Mouse (Mus musculus): ENCODE results near the gene Frs2. TPM values are rescaled to one million over a fixed set of nuclear protein-coding genes. Genes with fewer than 3 reads are reported as not detected.
A peak's percentile ranks its signal among the peaks of the same experiment; 100 is the strongest.

Frs2 gene
- polyA plus RNA-seq, 1 experiment: 4.4 TPM

DNA sequence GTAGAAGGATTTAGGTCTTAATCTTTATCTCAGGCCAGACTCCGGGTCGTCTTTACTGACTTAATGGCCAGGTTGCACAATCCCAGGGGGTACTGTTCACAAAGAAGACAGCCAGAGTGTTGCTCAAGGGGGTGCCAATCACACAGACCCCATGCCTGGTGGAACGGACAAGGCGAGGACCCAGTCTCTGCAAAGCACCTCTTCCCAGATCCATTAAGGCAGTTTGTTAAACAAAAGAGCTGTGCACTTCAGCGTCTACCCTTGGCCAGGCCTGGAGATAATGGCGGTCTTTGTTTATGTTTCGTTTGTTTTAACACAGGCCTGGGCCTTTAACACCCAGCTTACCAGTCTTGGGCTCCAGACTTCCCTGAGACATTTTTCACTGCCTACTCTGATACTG is 3.9 kb upstream of the Frs2 start:
- H3K27me3 ChIP-seq (ENCODE audit: control insufficient read depth, insufficient read depth, low read length): no peaks in the 10 kb centered on the region
- H3K36me3 ChIP-seq (ENCODE audit: control insufficient read depth, insufficient read depth, low read length): no peaks in the 10 kb centered on the region
- H3K27ac ChIP-seq (ENCODE audit: insufficient read depth, low read depth, low read length): no peak overlapping the region
- no peak for TF ChIP-seq CTCF (IDR thresholded peaks at IDR 0.05; ENCODE audit: extremely low read depth, insufficient read length, insufficient replicate concordance, low read depth, low read length)
- no peak for TF ChIP-seq POLR2A (IDR thresholded peaks at IDR 0.05; ENCODE audit: low read depth, low read length)
- 49% methylated on average over 7 of the region's 7 CpGs for WGBS
- H3K4me3 ChIP-seq (ENCODE audit: low read depth, low read length): no peak overlapping the region
- H3K4me1 ChIP-seq (ENCODE audit: control insufficient read depth, insufficient read depth, insufficient read length, low read length): peaks cover 3% of the 10 kb centered on the region

DNA sequence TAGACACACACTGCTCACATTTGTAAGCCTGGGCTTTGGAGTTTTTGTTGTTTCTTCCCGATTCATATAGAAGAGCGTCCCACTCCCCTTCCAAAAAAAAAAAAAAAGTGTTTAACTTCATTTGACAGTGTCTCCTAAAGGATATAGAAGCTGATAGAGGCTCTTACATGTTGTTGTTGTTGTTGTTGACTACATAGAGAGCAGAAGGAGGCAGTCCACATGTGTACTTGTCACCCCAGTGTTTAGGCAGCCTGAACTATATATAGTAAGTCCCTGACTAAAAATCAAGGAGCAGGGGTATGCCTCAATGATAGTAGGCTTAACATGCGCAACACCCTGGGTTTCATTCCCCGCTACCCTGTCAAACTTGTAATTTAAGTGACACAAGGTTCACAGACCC is 3.3 kb upstream of the Frs2 start:
- TF ChIP-seq CTCF (IDR thresholded peaks at IDR 0.05; ENCODE audit: extremely low read depth, insufficient read length, insufficient replicate concordance, low read depth, low read length): no peak
- TF ChIP-seq POLR2A (IDR thresholded peaks at IDR 0.05; ENCODE audit: low read depth, low read length): no peak
- 87% methylated on average over 4 of the region's 4 CpGs for WGBS
- no peaks in the 10 kb centered on the region for H3K36me3 ChIP-seq (ENCODE audit: control insufficient read depth, insufficient read depth, low read length)
- H3K4me3 ChIP-seq (ENCODE audit: low read depth, low read length): no peak overlapping the region
- H3K4me1 ChIP-seq (ENCODE audit: control insufficient read depth, insufficient read depth, insufficient read length, low read length): peaks cover 3% of the 10 kb centered on the region
- no peaks in the 10 kb centered on the region for H3K27me3 ChIP-seq (ENCODE audit: control insufficient read depth, insufficient read depth, low read length)
- H3K27ac ChIP-seq (ENCODE audit: insufficient read depth, low read depth, low read length): no peak overlapping the region

DNA sequence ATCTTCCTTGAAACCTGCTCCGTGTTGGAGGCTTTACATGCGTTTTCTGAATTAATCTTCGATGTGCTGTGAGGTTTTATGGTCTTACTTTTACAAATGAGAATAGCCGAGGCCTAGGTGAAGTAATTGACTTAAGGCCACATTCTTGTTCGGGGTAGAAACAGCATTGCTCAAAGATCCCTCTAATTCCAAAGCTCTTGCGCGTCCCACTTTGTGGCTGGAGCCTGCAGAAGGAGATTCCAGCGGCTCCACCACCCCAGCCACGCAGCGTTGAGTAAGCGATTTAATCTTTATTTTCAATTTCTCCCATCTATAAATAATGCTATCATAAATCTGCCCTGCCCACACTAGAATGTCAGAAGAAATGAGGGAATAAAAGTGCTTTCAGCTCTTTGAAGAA is 2.9 kb upstream of the Frs2 start:
- Histone ChIP-seq H3K4me3 (ENCODE audit: low read depth, low read length) (no peak overlapping the region), H3K4me1 (ENCODE audit: control insufficient read depth, insufficient read depth, insufficient read length, low read length) (peaks cover 7% of the 10 kb centered on the region), H3K27me3 (ENCODE audit: control insufficient read depth, insufficient read depth, low read length) (no peaks in the 10 kb centered on the region), H3K36me3 (ENCODE audit: control insufficient read depth, insufficient read depth, low read length) (no peaks in the 10 kb centered on the region), H3K27ac (ENCODE audit: insufficient read depth, low read depth, low read length) (no peak overlapping the region)
- TF ChIP-seq POLR2A (IDR thresholded peaks at IDR 0.05; ENCODE audit: low read depth, low read length) (no peak), CTCF (IDR thresholded peaks at IDR 0.05; ENCODE audit: extremely low read depth, insufficient read length, insufficient replicate concordance, low read depth, low read length) (no peak)
- WGBS: 57% methylated on average over 11 of the region's 11 CpGs

DNA sequence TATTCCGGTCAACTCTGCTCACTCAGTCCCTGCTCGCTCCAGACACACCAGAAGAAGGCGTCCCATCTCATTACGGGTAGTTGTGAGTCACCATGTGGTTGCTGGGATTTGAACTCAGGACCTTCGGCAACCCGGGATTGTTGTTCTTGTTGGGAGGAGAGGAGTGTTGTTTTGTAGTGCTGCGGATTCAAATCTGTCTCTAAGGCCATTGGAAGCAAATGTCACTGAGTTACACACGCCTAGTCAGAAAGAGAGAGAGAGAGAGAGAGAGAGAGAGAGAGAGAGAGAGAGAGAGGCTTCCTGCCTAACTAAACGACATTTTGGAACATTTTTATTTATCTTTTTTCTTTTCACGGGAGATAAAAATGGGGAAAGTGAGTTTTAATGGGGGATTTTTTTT is 2.4 kb upstream of the Frs2 start:
- Histone ChIP-seq H3K4me3 (ENCODE audit: low read depth, low read length) (no peak overlapping the region), H3K27ac (ENCODE audit: insufficient read depth, low read depth, low read length) (no peak overlapping the region), H3K27me3 (ENCODE audit: control insufficient read depth, insufficient read depth, low read length) (no peaks in the 10 kb centered on the region), H3K36me3 (ENCODE audit: control insufficient read depth, insufficient read depth, low read length) (no peaks in the 10 kb centered on the region), H3K4me1 (ENCODE audit: control insufficient read depth, insufficient read depth, insufficient read length, low read length) (peaks cover 9% of the 10 kb centered on the region)
- WGBS: 47% methylated on average over 10 of the region's 10 CpGs
- TF ChIP-seq POLR2A (IDR thresholded peaks at IDR 0.05; ENCODE audit: low read depth, low read length): no peak
- TF ChIP-seq CTCF (IDR thresholded peaks at IDR 0.05; ENCODE audit: extremely low read depth, insufficient read length, insufficient replicate concordance, low read depth, low read length): no peak

DNA sequence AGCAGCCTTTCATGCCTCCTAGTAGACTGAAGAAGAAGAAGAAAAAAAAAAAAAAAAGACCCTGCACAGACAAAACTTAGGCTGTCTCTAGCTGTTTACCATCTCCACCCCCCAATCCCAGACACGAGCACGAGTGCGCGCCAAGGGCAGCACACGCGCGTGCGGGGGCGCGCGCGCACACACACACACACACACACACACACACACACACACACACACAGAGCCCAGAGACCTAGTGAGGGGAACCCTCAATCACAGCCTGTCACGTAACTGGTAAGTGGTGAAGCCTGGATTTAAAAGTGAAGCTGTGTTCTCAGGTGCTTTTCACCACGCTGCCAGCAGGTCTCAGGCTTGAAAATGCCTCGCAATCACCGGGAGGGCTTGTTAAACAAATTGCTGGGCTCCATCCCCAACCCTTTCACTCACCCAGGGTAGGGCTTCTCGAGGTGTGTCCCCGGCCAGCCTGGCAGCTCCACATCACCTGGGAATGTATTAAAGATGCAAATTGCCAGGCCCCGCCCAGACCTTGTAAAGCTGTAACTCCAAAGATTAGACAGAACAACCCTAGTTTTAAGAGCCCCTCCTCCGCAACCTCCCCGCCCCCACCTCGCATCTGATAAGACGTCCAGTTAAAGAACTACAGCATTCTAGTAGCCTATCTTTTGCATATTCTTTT is 1.7 kb upstream of the Frs2 start:
- 1% methylated on average over 23 of the region's 23 CpGs for WGBS
- TF ChIP-seq CTCF (IDR thresholded peaks at IDR 0.05; ENCODE audit: extremely low read depth, insufficient read length, insufficient replicate concordance, low read depth, low read length): 0 out of 2 replicates have a peak, but pooled peaks have one; percentile 4
- TF ChIP-seq POLR2A (IDR thresholded peaks at IDR 0.05; ENCODE audit: low read depth, low read length): no peak
- Histone ChIP-seq H3K36me3 (ENCODE audit: control insufficient read depth, insufficient read depth, low read length) (no peaks in the 10 kb centered on the region), H3K27me3 (ENCODE audit: control insufficient read depth, insufficient read depth, low read length) (no peaks in the 10 kb centered on the region), H3K4me3 (ENCODE audit: low read depth, low read length) (peak overlapping the region; percentile 49), H3K4me1 (ENCODE audit: control insufficient read depth, insufficient read depth, insufficient read length, low read length) (peaks cover 16% of the 10 kb centered on the region), H3K27ac (ENCODE audit: insufficient read depth, low read depth, low read length) (no peak overlapping the region)

DNA sequence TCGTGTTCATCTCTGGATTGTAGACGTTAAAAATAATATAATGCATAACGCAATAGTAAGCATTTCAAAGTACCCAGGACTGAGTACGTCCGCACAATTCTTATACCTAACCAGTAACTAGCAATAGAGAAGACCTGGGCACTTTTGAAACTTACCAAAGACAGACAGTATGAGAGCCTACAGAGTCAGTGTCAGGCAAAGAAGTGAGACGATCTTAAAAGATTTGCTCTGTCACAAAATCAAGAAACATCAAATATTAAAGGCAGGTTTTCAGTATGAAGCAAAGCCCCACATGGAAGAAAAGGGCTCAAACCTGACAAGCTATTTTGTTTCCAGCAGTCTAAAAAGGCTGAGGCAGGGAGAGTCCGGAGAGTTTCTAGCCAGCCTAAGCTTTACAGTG is 907 bp upstream of the Frs2 start:
- H3K4me1 ChIP-seq (ENCODE audit: control insufficient read depth, insufficient read depth, insufficient read length, low read length): peaks cover 20% of the 10 kb centered on the region
- no peak overlapping the region for H3K4me3 ChIP-seq (ENCODE audit: low read depth, low read length)
- WGBS: 27% methylated on average over 7 of the region's 7 CpGs
- no peak overlapping the region for H3K27ac ChIP-seq (ENCODE audit: insufficient read depth, low read depth, low read length)
- no peaks in the 10 kb centered on the region for H3K36me3 ChIP-seq (ENCODE audit: control insufficient read depth, insufficient read depth, low read length)
- no peaks in the 10 kb centered on the region for H3K27me3 ChIP-seq (ENCODE audit: control insufficient read depth, insufficient read depth, low read length)
- TF ChIP-seq POLR2A (IDR thresholded peaks at IDR 0.05; ENCODE audit: low read depth, low read length): no peak
- no peak for TF ChIP-seq CTCF (IDR thresholded peaks at IDR 0.05; ENCODE audit: extremely low read depth, insufficient read length, insufficient replicate concordance, low read depth, low read length)

DNA sequence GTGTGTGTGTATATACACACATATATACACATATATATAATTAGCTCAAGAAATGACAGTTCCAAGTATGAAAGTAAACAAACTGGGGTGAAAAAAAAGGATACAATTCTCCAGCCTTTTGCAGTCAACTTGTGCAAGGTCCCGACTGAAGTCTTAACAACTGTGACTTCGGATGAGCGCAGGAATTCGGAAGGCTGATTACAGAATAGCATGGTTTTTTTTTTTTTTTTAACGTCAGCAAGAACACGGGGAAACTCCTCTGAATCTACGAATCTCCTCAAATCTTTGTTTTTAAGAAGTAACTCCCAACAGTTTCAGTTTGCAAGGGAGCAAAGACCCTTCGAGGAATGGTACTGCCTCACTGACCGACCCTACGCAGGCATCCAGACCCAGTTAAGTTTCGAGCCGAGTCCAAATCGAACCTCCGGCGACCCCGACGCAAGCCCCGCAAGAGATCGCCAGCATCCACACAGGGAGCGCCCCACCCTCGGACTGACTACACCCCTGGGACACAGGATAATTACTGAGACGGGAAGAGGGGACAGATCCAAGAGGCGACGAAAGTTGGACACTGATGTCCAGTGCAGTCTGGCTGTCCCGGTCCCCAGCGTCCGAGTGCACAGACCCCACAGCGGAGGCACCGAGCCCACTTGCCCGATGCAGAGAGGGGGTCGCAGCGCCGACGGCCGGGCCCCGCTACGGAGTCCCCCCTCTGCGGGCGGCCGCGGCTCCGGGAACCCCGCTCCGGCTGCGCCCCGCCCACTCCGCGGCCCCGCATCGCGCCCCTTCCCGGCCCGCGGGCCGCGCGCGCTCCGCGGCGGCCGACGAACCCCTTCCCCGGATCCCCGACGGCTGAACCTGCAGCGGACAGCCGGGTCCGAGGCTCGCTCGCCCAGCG is 622 bp downstream of the Frs2 start:
- Histone ChIP-seq H3K27me3 (ENCODE audit: control insufficient read depth, insufficient read depth, low read length) (no peaks in the 10 kb centered on the region), H3K4me3 (ENCODE audit: low read depth, low read length) (peak overlapping the region; percentile 78), H3K27ac (ENCODE audit: insufficient read depth, low read depth, low read length) (0 out of 2 replicates have a peak overlapping the region, but pooled peaks have one; percentile 14), H3K36me3 (ENCODE audit: control insufficient read depth, insufficient read depth, low read length) (no peaks in the 10 kb centered on the region), H3K4me1 (ENCODE audit: control insufficient read depth, insufficient read depth, insufficient read length, low read length) (peaks cover 20% of the 10 kb centered on the region)
- TF ChIP-seq CTCF (IDR thresholded peaks at IDR 0.05; ENCODE audit: extremely low read depth, insufficient read length, insufficient replicate concordance, low read depth, low read length): no peak
- TF ChIP-seq POLR2A (IDR thresholded peaks at IDR 0.05; ENCODE audit: low read depth, low read length): no peak
- WGBS: under 1% methylated on average over 71 of the region's 72 CpGs

Data from small intestine, adult 2 months (tissue).